Mouse (Mus musculus) adrenal gland, adult 2 months (tissue): ENCODE measurements around the gene Foxd1. TPM values are rescaled to one million over a fixed set of nuclear protein-coding genes. Genes with fewer than 3 reads are reported as not detected.

ENCODE experiments used
- DNase-seq: peaks from one replicate; pipeline ENCODE4 v3.0.0; 2021
- long read RNA-seq: library from polyadenylated mRNA; stranded (forward); transcript quantifications from one replicate; pipeline ENCODE4 v2.0.0, GENCODE M21; 2021
- polyA plus RNA-seq: library from polyadenylated mRNA; depleted of rRNA; stranded (reverse); fragments of >200 nt; gene quantifications from 2 replicates; pipeline ENCODE4 v1.2.3, GENCODE M21; 2012; rRNA removed
- total RNA-seq, 2 experiments: library from RNA; stranded (reverse); gene quantifications; 2 replicates each; pipeline ENCODE4 v1.2.3; 2021

The Foxd1 gene
- total RNA-seq (1 to 10 TPM in 1 of 2 experiments, under 1 TPM in 1; 0.26 to 1.4 TPM), polyA plus RNA-seq (1.6 and 2.5 TPM in 2 replicates)
- long read RNA-seq, full-length matches to known transcripts = 7 of 7 reads
- long read RNA-seq, partial matches to known transcripts = 0 of 7 reads
- long read RNA-seq, other reads (novel, unspliced or antisense) = 0 of 7 reads

GRCm38 (mm10) chr13:98354090-98354801 is at the start of gene Foxd1:
Foxd1 (plus strand) TSS chr13:98354242.
- peak; percentile 58 for DNase-seq

DNA sequence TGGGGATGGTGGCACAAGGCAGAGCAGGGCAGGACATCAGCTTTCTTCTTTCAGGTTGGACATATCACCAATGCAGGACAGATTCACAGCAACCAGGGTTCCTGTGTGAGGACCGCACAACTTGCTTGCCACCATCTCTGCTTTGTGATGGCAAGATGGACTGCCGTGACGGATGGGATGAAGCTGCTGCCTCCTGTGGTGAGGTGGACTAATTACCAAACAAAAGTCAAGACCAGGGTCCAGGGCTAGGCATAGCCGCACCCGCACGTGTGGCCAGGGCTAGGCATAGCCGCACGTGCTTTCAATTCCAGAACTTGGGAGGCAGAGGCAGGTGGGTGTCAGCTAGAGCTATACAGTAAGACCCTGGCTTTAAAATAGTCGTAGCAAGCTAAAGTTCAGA is 48.8 kb upstream of the Foxd1 start:
- no peak for DNase-seq

DNA sequence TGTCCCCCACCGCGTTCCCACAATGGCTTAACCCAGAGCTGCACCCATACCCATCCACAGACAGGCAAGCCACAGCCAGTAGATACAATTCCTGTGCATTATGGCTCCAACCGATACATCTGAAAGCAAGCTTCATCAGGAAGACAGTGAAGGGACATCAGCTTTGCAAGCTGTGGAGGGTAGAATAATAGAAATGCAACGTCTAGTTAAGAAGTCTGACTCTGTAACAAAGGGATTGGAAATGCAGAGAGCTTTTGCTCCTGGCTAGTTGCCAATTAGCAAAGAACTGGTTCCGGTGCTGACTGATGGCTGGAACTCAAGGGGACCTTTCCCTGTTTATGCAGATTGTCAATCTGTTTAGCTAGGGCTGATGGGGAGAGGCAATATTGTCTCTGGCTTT is 47.6 kb upstream of the Foxd1 start:
- no peak for DNase-seq

- no peak for DNase-seq
Measured at GRCm38 (mm10) chr13:98306852-98307475, 47.1 kb upstream of the Foxd1 start.

GRCm38 (mm10) chr13:98308004-98308403 is 46.0 kb upstream of the Foxd1 start:
- no peak for DNase-seq

GRCm38 (mm10) chr13:98308724-98309123 is 45.3 kb upstream of the Foxd1 start:
- DNase-seq = no peak

- no peak for DNase-seq
Measured at GRCm38 (mm10) chr13:98311597-98311996, 42.4 kb upstream of the Foxd1 start.

- DNase-seq = no peak
Measured at GRCm38 (mm10) chr13:98313631-98314030, 40.4 kb upstream of the Foxd1 start.

GRCm38 (mm10) chr13:98315124-98315523 is 38.9 kb upstream of the Foxd1 start:
- DNase-seq = no peak

- no peak for DNase-seq
Measured at GRCm38 (mm10) chr13:98316140-98316479, 37.9 kb upstream of the Foxd1 start.

- peak; percentile 95 for DNase-seq
Measured at GRCm38 (mm10) chr13:98316480-98317245, 37.4 kb upstream of the Foxd1 start, which contains the start of gene Btf3. Btf3 (minus strand) TSS chr13:98317006.

GRCm38 (mm10) chr13:98317246-98317677 is 36.8 kb upstream of the Foxd1 start:
- no peak for DNase-seq

DNA sequence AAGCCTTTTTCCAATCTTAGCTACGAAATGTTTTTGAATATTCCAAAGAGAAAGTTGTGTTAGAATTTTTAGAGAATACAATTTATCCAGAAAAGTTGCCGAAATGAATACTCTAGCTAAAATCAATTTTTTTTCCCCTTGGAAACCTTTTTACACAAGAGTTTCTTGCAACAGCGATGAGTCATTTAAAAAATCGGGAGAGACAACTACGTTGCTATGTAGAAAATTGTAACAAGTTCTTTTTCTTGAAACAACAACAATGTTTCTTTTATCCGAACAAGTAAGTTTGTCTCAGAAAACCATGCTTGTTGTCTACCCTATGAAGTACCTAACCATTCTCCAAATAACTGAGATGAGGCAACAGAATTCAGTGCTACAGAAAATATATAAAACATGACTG is 36.1 kb upstream of the Foxd1 start:
- no peak for DNase-seq

GRCm38 (mm10) chr13:98325034-98325433 is 29.0 kb upstream of the Foxd1 start:
- DNase-seq = no peak

DNA sequence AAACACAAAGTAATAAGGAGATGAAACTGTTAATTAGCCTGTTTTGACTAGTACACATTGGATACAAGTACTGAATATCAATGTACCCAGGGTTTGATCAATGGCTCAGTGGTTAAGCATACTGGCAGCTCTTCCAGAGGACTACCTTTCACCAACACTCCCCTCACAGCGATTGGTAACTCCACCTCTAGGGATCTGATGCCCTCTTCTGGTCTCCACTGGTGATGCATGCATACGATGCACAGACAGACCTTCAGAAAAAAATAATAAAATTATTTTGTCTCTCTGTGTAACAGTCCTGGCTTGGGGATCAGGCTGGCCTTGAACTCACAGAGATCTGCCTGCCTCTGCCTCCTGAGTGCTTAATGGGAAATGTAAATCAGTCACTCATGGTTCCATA is 21.9 kb upstream of the Foxd1 start:
- peak; percentile 11 for DNase-seq

DNA sequence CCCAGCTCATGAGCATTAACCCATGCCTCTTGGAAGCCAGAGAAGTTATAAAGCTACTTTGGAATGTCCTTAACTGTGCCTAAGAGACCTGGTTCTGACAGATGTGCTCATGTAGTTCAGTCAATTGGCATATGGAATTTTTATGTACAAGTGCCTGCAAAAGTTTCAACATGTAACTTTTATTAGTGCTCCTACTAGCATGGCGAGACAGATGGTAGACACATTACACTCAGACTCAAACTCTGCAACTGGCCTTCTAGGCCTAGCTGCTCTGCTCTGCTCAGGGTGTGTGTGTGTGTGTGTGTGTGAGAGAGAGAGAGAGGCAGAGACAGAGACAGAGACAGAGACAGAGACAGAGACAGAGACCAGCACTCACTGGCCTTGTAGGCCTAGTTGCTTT is 17.8 kb upstream of the Foxd1 start:
- DNase-seq = no peak

DNA sequence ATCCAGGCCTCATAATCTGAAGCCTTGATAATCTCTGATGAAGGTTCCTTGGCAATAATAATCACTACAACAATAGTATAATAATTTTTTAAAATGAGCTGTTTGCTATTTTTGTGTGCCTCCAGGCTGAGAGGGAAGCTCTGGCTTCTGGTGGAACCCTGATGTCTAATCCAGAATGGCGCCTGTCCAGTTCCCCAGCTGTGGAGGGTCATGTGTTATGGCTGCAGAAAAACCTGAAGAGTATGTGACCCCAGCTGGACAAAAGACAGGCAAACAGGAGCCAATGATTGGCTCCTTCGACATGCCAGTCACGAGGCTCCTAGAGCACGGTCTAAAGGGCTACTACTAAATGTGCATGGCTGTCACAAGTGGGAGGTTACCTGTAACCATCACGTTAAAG is 13.5 kb upstream of the Foxd1 start:
- DNase-seq = no peak

DNA sequence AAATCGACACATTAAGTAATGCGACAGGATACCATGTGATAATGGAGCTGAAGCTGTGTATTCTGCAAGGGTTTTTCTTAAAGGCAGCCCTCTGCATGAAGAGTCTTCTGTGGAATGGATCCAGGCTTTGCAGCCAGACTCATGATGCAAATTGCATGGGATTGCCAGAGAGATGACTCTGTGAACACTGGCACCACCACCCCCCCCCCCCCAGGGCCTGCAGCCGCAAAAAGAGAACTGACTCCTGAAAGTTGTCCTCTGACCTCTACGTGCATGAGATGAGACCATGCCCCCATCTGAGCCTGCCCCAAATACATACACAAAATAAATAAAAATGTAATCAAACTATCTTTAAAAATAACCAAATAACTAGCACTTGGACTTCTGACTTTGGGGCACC is 4.6 kb upstream of the Foxd1 start:
- DNase-seq = no peak

- DNase-seq = peak; percentile 35
Measured at GRCm38 (mm10) chr13:98351527-98351926, 2.5 kb upstream of the Foxd1 start.

DNA sequence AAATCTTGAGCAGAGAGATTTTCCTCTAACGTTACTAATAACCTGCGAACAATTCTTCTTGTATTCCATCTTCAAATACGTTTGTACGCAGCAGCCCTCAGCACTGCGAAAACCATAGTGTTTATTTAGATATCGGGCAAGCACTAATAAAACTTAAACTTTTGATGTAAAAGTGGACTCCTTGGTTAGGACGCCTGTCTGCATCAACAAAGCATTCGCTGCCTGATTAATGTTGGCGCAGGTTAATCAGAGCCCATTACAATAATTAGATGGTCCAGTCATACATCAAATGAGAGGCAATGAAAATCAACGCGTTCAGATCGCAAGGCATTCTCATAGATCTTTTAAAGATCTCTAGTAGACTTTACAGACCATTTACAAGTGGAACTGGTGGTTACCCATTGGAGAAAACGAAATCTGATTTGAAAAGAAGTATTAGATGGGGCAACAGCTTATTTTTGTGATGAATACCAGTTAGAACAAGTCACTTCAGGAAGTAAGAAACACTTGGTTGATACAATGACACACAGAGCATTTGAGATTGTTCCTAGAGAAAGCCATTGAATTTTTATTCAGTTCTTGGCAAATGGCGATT is 1.6 kb upstream of the Foxd1 start:
- no peak for DNase-seq

DNA sequence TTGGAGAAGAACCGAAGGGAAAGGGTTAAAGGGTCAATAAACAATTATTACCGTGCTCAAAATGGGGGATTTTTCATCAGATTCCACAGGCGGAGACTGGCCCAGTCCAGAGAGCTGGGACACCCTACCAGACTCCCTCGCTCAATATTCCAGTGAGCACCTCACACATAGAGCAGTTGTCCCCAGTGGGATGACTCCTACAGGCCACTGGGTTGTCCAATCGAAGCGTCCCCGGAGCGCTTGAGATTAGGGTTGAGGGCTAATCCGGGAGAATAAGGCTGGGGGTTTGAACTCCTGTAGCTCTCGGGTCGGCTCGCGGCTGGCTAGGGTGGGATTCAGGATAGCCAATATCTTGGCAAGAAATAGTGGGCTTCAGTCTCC is 343 bp upstream of the Foxd1 start:
- no peak for DNase-seq

GRCm38 (mm10) chr13:98354871-98355558 is 973 bp downstream of the Foxd1 start:
- DNase-seq = peak; percentile 47
